2 mouse cellular contexts compared by ENCODE assay signal in the genomic region with DNA sequence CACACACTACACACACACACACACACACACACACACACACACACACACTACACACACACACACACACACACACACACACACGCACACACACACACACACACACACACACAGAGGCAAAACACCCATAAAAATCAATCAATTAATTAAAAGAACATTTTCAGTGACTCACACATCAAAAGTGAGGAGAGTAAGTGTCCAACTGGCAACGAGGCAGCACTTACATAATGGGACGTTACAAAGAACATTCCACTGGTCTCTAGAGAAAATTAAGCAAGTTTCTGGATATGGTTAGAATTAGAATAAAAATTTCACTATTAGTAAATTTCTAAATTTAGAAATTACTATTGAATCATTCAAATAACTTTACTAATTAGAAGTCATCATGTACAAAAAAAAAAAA. TPM values are rescaled to one million over a fixed set of nuclear protein-coding genes. Genes with fewer than 3 reads are reported as not detected.
"Had no signal": no experiment of that assay in that cellular context is flagged by ENCODE, and none has a peak within 500 bp of the region (broad histone marks: within the 10 kb centered on the region; RNA-seq: fewer than 3 reads in every experiment).

No protein-coding gene starts in this region.

RNA-seq across cellular contexts. Expression of gene Scg3, which starts 27.4 kb away (rescaled TPM):
- total RNA-seq: liver, adult 2 months; megakaryocyte, adult 5-6 weeks had no signal

RNA-seq across cellular contexts. Expression of gene Tmod2, which starts 45.3 kb away (rescaled TPM):
- total RNA-seq: megakaryocyte, adult 5-6 weeks had no signal
